Mouse (Mus musculus) kidney, adult 2 months (tissue): ENCODE data around the gene Trim3. TPM values are rescaled to one million over a fixed set of nuclear protein-coding genes. Genes with fewer than 3 reads are reported as not detected.

Experiments used
- DNase-seq: peaks from one replicate; pipeline ENCODE4 v3.0.0; 2021
- H3K27ac ChIP-seq: fragments of 200-500 bp; 2 replicates; pipeline ENCODE4 v1.5.1; 2012; ENCODE audit warnings: low read depth, low read length, control low read depth, inconsistent platforms; ENCODE audit not compliant: insufficient read depth
- H3K27me3 ChIP-seq: fragments of 200-500 bp; replicated peaks from 2 replicates; pipeline ENCODE4 v1.6.1; 2012; ENCODE audit warnings: mild to moderate bottlenecking, moderate library complexity, low read length, inconsistent platforms; ENCODE audit not compliant: control insufficient read depth, insufficient read depth
- H3K36me3 ChIP-seq: fragments of 200-500 bp; 2 replicates; pipeline ENCODE4 v1.6.1; 2012; ENCODE audit warnings: mild to moderate bottlenecking, moderate library complexity, low read length, inconsistent platforms; ENCODE audit not compliant: control insufficient read depth, insufficient read depth
- H3K4me1 ChIP-seq: fragments of 200-500 bp; 2 replicates; pipeline ENCODE4 v1.6.1; 2011; ENCODE audit warnings: low read length; ENCODE audit not compliant: control insufficient read depth, insufficient read depth
- H3K4me3 ChIP-seq: fragments of 200-500 bp; 2 replicates; pipeline ENCODE4 v1.5.1; 2011; ENCODE audit warnings: mild to moderate bottlenecking, low read depth, low read length, control low read depth; ENCODE audit not compliant: insufficient read depth
- CTCF ChIP-seq: fragments of 200-500 bp; conservative IDR thresholded peaks from 2 replicates; pipeline ENCODE4 v1.5.1; 2011; ENCODE audit warnings: low read depth, mild to moderate bottlenecking, control low read depth, low read length, moderate library complexity, mixed read lengths; ENCODE audit not compliant: insufficient read depth, insufficient read length
- POLR2A ChIP-seq: fragments of 200-500 bp; IDR thresholded peaks from one replicate; pipeline ENCODE4 v1.6.1; 2011; ENCODE audit warnings: low read depth, low read length, control low read depth
- WGBS: fragments of 180-500 bp; shearing (Covaris S2); methylation state at CpG from one replicate; pipeline ENCODE4 v1.1.7; 2018; 5-methylcytosine and 5-hydroxymethylcytosine counted together
- polyA plus RNA-seq: library from polyadenylated mRNA; depleted of rRNA; stranded (reverse); fragments of >200 nt; gene quantifications from 2 replicates; pipeline ENCODE4 v1.2.3, GENCODE M21; 2012

The Trim3 gene
- polyA plus RNA-seq, 1 experiment: 43.9 TPM

DNA sequence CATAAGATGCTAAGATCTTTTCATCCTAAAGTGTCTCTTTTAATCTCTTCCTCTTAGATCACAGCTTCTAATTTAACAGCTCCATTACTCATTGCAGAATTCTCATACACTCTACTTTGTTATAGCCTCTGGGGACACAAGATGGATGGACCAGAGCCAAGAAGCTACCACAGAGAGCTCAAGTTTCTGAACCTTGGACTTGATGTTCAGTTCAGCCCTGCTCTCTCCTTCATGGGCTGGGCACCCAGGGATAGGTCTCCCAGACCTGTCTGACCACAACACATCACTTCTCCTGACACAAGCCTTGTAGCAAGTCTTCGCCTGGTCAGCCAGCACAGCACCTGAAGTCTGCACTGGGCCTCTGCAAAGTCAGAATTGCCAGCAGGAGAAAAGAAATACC lies 19.0 kb downstream of the Trim3 start:
- 78% methylated on average over 1 of the region's 1 CpGs for WGBS
- TF ChIP-seq POLR2A (no peak), CTCF (no peak)
- Histone ChIP-seq H3K4me3 (no peak overlapping the region), H3K36me3 (no peaks in the 10 kb centered on the region; the same call in none of the 2 replicates), H3K27ac (no peak overlapping the region), H3K27me3 (no peaks in the 10 kb centered on the region), H3K4me1 (no peaks in the 10 kb centered on the region)
- DNase-seq: peak; percentile 70

DNA sequence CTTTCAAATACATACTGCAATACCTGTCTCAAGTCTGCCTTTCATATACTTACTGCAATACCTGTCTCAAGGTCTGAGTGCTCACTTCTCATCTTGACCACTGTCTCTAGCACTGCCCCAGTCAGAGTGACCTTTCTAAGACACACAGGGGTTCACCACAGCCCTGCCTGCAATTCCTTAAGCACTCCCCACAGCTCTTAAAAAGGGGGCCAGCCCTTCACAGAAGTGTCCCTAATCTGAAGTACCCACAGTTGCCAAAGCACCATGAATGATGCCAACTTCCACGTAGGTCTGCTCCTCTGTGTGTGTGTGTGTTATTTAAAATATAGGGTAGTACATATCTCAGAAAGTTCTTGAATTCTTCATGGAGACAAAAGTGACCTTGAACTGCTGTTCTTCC lies 21.6 kb downstream of the Trim3 start:
- WGBS: 97% methylated on average over 1 of the region's 1 CpGs

DNA sequence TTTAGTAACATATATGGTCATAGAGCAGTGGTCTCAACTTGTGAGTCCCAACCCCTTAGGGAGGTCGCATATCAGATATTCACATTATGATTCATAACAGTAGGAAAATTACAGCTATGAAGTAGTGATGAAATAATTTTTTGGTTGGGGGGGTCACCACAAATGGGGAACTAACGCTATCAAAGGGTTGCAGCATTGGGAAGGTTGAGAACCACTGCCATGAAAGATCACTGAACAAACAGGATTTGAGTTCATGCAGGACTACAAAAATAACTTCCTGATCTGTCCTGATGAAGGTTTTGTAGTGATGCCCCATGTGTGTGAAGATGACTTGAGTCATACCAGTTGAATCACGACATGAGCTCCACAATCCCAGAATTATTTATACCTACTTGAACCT lies 24.9 kb downstream of the Trim3 start:
- Histone ChIP-seq H3K4me1 (no peaks in the 10 kb centered on the region), H3K36me3 (no peaks in the 10 kb centered on the region; the same call in none of the 2 replicates), H3K27me3 (no peaks in the 10 kb centered on the region), H3K27ac (no peak overlapping the region), H3K4me3 (no peak overlapping the region)
- TF ChIP-seq CTCF (no peak), POLR2A (no peak)
- WGBS: 85% methylated on average over 3 of the region's 3 CpGs
- no peak for DNase-seq

More for the DNA sequence above, 21.6 kb downstream of the Trim3 start:
- TF ChIP-seq CTCF (no peak), POLR2A (no peak)
- Histone ChIP-seq H3K4me1 (no peaks in the 10 kb centered on the region), H3K36me3 (no peaks in the 10 kb centered on the region; the same call in none of the 2 replicates), H3K4me3 (no peak overlapping the region), H3K27me3 (no peaks in the 10 kb centered on the region), H3K27ac (no peak overlapping the region)
- DNase-seq: no peak

DNA sequence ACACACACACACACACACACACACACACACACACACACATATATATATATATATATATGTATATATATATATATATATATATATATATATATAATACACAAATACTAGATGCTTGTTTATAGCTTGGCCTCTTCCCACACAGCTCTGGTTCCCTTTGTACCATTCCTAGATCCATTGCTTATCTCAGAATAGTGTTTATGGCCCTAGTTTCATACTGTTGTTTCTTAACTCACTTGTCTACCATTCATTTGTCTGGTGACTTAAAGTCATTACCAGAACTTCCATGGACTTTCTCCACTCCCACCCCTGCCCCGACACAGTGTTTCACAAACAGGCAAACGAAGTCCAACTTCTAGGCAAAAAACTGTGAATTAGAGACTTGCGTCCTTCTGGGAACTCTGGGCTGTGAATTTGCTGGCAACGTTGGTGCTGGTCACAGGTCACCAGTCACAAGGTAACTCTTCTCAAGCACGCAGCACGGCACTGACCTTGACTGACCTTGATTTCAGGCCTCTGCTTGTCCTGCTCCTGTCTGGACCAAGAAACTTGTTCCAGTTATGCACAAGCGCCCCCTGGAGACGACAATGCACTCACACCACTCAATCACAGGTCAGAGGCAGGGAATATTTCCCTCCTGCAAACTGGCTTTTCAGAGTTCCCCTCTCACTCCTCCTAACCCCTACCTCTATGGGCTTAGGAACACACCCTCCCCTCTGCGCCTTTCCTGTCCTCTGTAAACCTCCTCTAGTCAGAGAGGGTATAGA lies 30.3 kb downstream of the Trim3 start:
- peak overlapping the region; percentile 13; the same call in 1 of the 2 replicates for H3K27ac ChIP-seq
- 15% methylated on average over 9 of the region's 9 CpGs for WGBS
- no peaks in the 10 kb centered on the region for H3K27me3 ChIP-seq
- H3K36me3 ChIP-seq: no peaks in the 10 kb centered on the region
- no peak overlapping the region for H3K4me3 ChIP-seq
- no peaks in the 10 kb centered on the region; the same call in 1 of the 2 replicates for H3K4me1 ChIP-seq
- DNase-seq: peak; percentile 96
- no peak for TF ChIP-seq POLR2A
- peak; percentile 96 for TF ChIP-seq CTCF

DNA sequence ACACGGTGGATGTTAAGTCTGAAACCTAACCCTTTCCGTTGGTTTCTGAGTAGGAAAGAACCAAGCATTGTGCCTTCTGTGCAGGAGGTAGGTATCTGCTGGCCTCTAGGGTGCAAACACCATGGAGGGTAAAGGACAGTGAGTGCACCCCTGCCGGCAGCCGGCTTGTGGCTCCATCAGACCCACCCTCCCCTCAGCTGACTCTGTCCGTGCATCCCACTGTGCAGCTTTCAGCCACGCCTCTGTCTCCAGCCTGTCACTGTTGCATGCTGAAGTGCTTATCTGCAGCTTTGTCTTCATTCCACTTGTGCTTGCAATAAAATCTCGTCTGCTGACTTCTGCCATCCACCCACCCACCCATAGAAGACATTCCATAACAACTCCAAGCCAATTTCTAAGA lies 43.3 kb downstream of the Trim3 start:
- TF ChIP-seq POLR2A (no peak), CTCF (no peak)
- DNase-seq: no peak
- Histone ChIP-seq H3K4me1 (no peaks in the 10 kb centered on the region), H3K27ac (no peak overlapping the region), H3K27me3 (no peaks in the 10 kb centered on the region), H3K36me3 (no peaks in the 10 kb centered on the region), H3K4me3 (no peak overlapping the region)
- 58% methylated on average over 7 of the region's 7 CpGs for WGBS

DNA sequence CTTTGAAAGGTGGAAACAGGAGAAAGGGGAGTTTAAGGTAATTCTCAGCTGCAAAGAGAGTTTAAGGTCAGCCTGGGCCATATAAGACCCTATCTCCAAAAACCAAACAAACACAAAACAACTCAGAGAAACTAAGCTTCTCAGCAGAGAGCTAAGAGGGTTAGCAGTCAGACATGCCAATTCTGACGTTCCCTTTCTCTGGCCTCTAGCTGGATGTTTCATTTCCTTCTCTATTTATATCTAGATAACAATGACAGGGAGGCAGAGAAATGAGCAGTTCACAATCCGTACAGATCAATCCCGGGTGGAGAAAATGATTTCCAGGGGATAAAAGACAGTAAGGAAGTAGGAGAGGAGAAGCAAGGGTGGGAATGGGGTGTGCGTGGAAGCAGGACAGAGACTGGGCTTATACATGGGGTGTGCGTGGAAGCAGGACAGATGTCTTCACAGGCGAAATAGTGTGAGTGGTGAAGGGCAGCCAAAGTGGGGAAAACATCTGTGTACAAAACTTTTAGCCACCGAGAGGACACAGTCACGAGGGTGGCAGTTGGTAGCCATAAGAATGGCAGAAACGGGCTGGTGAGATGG lies 45.0 kb downstream of the Trim3 start:
- 68% methylated on average over 9 of the region's 9 CpGs for WGBS
- no peaks in the 10 kb centered on the region for H3K27me3 ChIP-seq

DNA sequence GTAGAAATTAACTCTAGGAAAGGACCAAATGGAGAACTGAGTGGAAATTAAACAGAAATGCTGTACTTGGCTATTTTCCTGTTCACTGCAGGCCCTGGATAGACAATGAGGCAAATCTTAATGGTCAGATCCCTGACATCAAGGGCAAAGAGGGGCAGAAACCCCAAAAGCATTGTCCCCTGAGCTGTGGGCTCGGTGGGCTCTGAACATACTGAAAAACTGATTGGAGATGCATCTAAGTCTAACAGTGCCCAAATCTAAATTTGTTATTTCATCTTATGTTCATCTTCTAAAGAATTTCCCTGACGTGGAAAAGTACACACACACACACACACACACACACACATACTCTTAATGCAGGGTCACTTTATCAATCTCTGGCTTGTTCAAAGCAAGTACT lies 51.4 kb downstream of the Trim3 start:
- no peak overlapping the region for H3K27ac ChIP-seq
- TF ChIP-seq CTCF (no peak), POLR2A (no peak)
- no peak overlapping the region for H3K4me3 ChIP-seq
- H3K36me3 ChIP-seq: no peaks in the 10 kb centered on the region
- no peaks in the 10 kb centered on the region for H3K4me1 ChIP-seq
- WGBS: 84% methylated on average over 2 of the region's 2 CpGs
- DNase-seq: no peak
- H3K27me3 ChIP-seq: no peaks in the 10 kb centered on the region

More for the DNA sequence above, 45.0 kb downstream of the Trim3 start:
- no peak overlapping the region for H3K4me3 ChIP-seq
- H3K4me1 ChIP-seq: no peaks in the 10 kb centered on the region
- H3K36me3 ChIP-seq: no peaks in the 10 kb centered on the region
- no peak overlapping the region for H3K27ac ChIP-seq
- TF ChIP-seq POLR2A (no peak), CTCF (no peak)
- no peak for DNase-seq
